Mouse (Mus musculus): ENCODE data around the gene Sema7a.

The Sema7a gene

DNA sequence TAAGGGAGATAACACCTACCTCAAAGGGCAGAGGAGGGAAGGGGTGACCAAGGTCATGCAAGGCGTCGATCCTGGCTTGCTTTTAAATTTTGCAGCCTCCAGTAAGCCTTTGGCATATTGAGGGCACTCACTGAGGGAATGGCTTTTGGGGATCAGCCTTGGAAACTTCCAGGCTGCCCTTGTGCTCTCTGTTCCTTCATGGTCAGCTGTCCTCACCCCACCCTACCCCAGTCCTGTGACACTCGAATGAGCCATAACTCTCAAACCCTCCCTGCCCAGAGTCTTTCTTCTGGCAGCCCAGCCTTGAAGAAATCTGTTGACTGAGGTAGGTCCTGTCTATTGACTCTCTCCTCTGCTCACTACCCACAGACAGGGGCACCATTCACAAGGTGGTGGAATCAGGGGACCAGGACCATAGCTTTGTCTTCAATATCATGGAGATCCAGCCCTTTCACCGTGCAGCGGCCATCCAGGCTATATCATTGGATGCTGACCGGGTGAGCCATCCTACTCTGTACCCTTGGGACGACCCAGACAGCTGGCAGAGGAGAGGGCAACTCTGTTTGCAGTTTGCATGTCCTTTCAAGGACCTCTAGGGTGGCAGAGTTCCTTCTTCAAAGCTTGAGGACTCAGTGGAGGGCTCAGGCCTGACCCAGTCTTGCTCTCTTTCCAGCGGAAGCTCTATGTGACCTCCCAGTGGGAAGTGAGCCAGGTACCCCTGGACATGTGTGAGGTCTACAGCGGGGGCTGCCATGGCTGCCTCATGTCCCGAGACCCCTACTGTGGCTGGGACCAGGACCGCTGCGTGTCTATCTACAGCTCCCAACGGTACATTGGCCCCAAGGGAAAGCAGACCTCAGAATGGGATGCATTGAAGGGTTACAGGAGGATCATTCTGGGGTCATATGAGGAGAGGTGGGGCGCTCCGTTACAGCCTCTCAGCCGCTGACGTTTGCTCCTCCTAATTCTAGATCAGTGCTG is 20.3 kb downstream of the Sema7a start:
- no peak for DNase-seq

DNA sequence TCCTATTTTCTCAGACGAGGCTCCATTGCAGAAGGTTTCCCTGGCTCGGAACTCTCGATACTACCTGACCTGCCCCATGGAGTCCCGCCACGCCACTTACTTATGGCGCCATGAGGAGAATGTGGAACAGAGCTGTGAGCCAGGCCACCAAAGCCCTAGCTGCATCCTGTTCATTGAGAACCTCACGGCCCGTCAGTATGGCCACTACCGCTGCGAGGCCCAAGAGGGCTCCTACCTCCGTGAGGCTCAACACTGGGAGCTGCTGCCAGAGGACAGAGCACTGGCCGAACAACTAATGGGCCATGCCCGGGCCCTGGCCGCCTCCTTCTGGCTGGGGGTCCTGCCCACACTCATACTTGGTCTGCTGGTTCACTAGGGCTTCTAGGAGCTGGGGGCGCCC is 21.3 kb downstream of the Sema7a start:
- DNase-seq: peak in 1 of 2 experiments; percentile 2

DNA sequence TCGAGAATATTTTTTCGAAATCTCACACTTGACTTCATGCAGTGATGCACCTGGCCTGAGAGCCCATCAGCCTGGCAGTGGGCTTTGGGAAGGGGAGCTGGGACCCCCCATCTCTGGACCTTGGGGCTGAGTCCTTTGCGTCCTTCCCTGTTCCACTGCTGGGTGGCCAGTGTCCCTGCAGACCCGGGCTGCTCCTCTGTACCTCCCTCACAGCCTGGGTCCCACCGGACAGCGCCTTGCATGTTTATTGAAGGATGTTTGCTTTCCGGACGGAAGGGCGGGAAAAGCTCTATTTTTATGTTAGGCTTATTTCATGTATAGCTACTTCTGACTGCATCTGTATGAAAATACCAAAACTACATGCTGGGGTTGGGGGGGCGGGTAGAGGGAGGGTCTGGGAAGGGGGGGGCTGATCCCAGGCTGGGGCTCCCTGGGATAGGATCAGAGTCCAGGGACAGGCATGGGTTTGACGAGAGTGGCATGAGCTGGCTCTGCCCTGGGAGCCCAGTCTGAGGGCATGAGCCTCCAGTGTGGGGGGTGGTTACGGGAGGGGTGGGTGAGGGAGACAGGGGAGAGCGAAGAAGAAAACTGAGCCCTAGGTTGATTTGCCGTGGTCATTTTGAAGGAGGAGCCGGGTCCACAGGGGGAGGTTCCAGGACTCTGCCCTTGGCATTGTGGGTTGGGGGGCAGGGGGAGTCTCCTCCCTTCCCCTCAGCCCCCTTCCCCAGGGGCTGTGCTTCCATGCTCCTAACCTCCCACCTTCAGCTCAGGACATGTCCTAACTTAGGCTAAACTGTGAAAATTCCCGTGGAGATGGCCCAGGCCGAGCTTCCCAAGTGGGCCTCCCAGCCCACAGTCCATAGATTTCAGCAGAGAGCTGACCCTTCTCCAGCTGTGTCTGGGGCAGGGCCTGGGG is 22.2 kb downstream of the Sema7a start:
- DNase-seq: no peak

DNA sequence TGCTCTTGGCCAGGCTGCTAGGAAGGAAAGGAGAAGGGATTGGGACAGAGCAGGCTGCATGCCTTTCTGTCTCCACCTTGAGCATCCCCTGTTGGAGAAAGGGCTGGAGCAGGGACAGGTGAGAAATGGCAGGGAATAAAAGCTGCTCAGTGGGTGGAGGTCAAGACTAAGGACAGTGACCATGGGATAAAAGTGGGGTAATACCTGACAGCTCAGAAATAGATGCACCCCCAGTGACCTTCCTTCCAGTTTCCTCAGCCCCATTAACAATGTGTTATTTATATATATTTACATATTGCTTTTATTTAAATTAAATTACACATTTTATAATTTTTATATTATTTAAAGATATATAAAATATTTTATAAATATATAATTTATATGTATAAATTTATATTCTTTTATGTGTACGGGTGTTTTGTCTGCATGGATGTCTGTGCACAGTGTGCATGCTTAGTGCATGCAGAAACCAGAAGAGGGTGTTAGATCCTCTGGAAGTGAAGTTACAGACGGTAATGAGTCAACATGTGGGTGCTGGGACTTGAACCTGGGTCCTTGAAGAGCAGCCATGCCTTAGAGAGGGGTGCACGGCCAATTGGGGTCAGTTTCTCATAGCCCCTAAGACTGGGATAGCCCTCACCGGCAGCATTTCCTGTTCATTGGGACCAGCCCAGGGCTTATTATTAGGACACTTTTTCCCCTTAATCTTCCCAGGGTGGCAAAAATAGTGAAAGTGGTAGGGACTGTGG is 23.5 kb downstream of the Sema7a start:
- DNase-seq: no peak

DNA sequence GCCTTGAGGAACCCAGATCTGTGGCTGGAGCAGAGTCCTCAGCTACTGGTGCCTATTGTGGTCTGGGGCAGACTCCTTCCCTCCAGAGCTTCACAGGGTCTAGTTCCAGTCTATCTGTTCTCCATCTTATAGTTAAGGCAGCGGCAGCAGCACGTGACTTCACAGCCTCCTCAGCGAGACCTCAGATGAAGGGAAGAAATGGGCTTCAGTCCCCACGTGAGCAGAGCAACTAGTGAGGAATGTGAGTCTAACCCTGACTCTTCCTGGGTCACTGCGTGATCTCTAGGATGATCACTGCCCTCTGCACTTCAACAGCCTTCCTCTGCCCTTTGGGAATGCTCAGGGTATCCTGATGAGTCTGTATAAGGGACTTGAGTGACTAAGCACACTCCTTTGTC is 24.1 kb downstream of the Sema7a start:
- DNase-seq: no peak

DNA sequence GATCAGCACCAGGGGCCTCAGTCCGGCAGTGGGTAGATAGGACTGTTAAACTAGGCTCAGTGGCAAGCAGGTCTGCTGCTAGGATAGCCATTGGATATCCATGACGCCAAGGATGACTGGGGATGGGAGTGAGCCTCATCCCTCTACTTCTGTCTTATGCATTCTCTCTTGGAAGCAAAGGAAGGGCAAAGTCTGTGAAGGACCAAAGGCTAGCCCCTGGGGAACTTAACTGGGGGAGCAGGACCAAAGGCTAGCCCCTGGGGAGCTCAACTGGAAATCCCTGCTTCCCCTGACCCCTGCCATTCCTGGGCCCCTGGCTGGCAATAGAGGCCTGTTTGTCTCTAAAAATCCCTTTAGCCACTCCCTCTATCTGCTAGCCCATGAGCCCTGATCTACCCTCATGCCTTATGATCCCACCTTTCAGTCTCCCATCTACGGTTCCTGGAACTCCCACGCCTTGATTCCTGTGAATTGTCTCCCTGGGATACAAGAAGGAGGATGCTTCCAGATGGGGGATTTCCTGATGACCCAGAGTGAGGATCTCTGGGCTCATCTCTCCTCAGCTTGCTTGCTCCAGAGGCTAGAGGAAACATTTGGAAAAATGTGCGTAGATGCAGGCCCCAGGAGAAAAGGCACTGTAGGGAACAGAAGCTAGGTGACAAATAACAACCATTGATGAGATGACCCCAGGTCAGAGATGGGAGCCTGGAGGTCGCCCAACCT is 24.8 kb downstream of the Sema7a start:
- DNase-seq: no peak

DNA sequence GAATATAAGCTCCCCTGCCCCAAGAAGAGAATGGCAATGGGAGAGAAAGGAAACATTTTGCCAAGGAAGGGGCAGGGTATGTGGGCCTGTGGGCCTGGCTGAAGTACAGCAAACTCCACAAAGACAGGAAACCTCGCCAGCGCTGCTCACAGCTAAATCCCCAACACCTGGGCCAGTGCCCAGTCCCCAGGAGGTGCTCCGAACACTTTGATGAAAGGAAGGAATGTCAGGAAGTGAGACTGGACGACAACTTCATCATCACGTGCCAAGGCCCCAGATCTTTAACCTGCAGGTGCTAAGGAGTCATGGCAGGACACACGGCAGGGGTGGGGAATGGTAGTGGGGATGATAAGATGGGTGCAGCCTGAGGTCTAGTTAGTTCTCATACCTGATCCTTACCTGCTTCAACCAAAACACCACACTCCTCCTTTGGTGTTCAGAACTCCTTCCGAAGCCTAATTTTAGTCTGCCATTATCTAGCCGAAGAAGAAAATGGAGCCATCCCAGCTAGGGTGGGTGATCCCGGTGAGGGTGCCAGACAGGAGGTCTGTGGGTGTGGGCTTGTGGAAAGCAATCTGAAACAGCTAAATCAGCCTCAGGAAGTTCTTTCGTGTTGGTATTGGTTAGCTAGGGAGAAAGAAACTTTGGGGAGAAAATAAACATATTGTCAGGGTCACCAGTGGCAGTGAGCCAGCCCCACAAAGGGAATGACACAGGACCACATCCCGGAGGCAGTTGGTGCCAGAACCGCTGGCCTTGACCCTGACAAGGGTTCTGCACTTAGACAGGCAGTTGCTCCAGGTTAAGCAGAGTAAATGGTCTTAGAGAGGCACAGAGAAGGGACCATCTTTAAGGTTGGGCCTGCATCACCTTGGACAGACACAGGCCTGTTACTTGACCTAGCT is 25.6 kb downstream of the Sema7a start:
- no peak for DNase-seq

DNA sequence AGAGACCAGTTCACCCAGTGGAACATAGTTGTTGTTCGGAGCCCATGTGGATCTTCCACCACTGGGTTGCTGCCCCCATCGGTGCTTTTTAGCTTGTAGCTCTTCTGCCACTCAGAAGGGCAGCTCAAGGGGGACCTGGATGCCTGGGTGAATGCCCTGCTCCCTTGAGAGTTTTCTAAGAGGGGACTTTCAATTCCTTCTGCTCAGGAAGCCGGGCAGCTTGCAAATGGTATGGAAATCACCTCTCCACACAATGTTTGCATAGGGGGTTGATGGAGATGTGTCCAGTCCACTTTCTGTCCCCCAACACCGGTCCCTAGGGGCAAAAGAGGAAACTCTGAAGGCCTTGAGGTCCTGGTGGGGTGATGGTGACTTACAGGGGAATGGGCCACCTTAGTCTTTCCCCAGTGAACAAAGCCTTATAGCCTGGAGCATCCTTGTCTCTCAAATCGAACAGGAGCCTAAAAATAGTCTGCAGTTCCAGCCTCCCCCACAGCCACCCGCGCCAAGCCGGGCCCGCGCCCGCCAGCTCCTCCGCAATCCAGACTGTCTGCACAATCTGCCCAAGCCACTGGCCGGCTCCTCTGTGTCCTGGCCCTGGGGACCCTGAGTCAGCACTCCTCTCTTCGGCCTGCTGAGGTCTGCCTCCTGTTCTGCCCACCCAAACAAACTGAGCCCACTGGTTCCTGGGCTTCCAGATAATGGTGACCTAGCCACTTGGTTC is 27.5 kb downstream of the Sema7a start:
- peak; percentile 77 to 83 for DNase-seq

DNA sequence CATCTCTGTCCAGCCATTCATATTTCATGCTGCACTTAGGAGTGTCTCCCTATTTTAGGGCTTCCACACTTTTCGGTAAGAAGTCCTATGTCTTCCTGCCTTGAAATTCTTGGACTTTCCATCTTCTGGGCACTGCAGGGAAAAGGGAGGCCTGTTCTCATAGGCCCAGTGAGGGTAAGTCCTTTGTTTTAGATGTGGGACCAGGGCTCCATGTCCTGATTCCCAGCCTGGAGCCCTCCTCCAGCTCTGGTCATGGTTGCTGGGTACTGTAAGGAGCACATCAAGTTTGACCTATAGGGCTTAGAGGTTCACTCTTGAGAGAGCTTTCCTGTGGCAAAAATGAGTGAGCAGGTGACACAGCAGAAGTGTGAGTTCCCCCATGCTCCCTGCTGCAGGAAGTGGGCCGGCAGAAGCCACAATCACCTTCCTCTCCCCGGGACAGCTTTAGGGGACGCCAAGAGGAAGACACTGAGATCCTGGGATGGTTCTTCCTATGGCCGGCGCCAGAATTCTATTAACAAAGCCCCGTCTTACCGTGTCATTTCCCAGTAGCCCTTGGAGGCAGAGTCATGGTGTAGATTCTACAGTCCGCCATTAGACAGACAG is 28.4 kb downstream of the Sema7a start:
- no peak for DNase-seq

DNA sequence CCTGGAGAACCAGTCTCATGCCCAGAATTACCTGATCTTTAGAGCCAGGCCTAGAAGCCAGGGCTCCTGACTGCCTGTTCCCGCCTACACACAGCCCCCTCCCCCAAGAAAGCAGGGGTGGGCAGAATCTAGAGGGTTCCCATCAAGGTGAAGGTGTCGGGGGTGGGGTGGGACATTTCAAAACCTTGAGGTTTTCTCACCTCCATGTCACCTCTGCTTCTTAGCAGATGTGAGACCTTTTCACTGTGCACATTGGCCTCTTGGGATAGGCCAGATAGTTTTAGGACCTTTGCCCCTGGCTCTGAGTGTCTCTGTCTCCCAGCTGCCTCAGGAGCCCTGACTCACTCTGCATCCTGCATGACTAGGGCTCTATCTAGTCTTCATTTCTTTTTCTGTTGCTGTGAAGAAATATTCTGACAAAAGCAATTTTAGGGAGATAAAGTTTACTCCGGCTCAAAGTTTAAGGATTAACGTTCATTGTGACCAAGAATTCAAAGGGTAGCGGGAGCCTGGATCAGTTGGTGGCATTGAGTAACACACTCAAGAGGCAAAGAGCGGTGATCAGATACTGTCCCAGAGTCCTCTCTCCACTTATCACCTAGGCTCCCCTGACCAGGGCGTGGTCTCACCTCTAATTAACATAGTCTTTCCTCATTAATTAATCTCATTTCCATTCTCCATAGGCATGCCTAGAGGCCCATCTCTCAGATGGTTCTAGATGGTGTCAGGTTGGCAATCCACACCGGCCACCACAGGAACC is 29.1 kb downstream of the Sema7a start:
- DNase-seq: no peak

DNA sequence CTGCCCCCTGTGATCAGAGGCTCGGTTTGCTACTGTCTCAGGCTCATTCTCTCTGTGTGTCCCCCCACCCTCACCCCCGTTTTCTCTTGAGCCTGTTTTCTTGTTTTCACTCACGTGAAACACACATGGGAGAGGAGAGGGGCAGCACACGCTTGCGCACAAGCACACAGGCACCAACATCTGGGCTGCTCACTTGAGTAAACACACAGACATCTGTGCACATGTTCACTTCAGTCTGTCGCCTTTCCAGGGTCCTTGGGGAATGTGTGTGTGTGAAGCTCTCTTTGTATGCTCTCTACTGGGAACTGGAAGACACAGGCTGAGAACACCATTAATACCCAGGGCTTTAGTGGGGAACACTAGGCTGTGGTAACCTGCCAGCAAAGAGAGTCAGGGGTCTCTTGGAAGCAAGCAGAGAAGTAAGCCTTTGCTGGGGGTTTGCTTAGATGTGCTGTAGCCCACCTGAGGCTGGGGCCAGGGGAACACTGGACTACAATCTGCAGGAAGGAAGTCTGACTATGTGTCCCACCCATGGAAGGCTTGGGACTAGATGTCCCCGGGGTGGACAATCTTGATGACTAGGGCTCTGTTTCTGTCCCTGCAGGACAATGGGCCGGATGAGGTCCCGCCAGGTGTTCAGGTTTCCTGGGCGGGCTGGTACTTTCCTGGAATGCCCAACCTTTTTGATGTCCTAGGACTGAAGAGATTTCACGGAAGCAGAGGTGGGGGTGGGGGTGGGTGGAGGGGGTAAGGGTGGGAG is 30.0 kb downstream of the Sema7a start:
- no peak for DNase-seq

DNA sequence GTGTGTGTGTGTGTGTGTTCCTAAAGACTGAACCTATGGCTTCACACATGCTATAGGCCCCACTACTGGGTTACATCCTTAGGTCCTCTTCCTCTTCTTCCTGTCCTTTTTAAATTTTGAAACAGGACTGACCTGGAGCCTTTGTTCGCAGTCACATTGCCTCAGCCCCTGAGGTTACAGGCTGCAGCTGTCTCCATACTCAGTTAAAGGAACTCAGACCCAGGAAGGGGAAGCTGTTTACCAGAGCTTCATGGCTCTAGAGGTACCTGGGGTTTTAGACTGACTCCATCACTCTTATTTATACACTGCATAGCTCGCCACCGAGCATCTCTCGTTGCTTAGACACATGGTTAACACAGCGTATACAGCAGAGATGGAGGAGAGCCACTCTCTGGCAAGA is 31.5 kb downstream of the Sema7a start:
- DNase-seq: no peak

DNA sequence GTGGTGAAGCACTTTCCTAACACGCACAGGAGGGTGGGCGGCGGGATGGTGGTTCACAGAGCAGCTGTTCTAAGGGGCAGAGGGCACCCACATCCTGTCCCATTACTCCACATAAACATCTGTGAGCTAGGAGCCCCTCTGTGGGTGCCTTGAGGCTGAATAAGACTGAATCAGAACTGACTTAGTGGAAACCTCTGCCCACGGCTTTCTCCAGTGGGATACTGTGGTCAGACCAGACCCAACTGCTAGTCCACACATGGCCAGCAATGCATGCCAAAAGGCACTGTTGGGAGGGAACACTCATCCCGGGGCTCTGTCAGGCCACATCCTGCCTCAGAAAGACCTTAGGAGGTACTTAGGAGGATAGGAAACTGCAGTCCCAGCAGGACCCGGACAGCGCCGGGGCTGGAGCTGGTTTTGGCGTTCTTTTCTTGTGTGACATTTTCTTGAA is 32.3 kb downstream of the Sema7a start:
- DNase-seq: no peak

DNA sequence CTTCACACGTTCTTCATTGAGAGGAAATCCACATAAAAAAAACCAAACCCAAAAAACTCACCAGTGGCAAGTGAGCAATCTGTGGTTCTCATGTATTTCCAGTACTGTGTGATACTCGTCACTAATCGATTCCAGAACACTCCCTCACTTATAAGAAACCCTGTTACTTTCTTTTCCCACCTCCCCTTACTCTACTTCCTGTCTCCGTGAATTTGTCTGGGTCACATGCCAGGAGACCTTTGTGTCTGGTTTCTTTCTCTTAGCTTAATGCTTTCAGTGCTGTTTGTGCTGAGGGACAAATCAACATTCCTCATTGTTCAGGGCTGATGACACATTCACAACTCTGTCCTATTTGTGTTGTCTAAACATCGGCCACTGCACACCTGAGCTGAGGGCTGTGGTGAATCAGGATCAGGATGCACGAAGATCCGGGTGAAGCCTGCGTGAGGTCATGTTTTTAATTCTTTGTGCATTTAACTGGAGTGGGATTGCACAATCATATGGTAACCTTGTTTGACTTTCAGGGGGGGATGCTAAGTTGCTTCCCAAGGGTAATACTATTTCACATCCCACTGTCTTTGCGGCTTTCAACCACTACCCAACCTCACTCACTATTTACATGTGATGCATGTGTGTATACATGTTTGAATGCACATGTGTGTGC is 33.0 kb downstream of the Sema7a start:
- DNase-seq: no peak

DNA sequence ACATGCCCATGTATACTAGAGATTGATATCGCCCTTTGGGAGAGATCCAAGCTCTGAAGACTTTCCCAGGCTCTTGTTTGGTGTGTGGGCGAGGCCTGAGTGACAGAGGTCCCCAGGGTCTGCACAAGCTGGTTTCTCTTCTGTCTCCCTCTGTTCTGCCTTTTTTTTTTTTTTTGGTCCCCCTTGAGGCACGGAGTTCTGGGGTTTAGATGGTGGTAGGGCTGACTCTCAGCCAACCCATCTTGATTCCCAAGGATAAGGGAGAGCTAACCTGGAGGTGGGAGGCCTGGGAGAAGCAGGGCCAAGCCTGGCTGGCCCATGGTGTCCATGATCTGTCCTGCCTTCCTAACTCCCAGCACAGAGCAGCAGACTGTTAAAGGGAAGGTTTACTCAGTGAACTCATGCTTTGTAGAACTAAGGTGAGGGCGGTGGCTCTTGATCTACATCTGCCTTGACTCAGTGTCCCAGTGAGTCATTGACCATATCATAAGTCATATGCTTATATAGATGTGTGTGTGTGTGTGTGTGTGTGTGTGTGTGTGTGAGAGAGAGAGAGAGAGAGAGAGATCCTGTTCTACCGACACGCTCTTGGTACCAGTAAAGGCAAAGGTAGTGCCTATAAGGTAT is 33.6 kb downstream of the Sema7a start:
- DNase-seq: no peak

DNA sequence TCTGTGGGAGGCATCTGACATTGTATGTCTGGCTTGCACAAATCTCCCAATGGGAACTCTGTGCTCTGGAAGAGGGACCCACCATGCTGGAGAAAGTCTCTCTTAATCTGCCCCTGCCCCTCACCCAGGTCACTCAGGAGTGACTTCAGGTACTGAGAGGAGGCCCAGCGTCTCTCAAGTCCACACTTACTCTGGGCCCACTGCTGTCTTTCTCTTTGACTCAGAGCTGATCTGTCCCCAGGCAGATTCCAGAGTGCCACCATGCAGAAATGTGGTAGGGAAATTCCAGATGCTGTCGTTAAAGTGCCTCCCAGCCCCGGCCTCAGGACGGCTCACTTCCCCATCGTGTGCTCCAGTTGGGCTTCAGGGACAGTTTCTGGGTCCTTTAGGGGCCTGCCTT is 34.3 kb downstream of the Sema7a start:
- no peak for DNase-seq

DNA sequence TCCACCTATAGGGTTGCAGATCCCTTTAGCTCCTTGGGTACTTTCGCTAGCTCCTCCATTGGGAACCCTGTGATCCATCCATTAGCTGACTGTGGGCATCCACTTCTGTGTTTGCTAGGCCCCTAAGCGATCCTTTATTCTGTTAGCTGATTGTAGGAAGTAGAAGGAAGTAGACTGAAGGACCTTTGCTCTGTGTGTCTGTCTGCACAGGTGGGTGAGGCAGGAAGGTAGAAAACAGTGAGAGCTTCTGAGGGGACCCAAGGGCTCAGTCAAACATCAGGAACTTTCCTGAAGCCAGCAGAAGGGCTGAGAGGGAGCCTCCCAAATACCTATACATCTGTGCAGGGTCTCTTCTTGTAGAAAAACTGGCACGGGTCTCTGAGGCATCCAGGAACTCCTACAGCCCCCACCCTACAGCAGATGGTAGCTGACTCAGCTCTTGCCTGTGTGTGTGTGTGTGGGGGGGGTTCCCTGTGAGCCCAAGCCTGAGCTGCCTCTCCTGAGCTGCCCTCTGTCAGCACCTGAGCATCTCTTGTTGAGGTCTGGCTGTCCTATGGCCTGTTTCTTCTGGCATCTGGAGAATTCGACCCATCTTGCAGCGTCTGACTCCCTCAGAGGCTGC is 35.4 kb downstream of the Sema7a start:
- DNase-seq: no peak

All from cerebellum, postnatal 36 days (tissue).